Mouse (Mus musculus): ENCODE measurements around the gene Arnt2. TPM values are rescaled to one million over a fixed set of nuclear protein-coding genes. Genes with fewer than 3 reads are reported as not detected.

Gene Arnt2
- polyA plus RNA-seq, 2 experiments, result 11.0 to 29.7 TPM

GRCm38 (mm10) chr7:84256245-84256644 is 153.7 kb downstream of the Arnt2 start:
- no peak overlapping the region for H3K9ac ChIP-seq (ENCODE audit: low read depth, low read length, severe bottlenecking)
- H3K9me3 ChIP-seq (ENCODE audit: control insufficient read depth, low read length), result no peaks in the 10 kb centered on the region
- no peaks in the 10 kb centered on the region for H3K4me1 ChIP-seq (ENCODE audit: control insufficient read depth, insufficient read depth, low read length)
- no peak overlapping the region for H3K4me2 ChIP-seq (replicated peaks; ENCODE audit: low read depth, low read length, severe bottlenecking)
- H3K27me3 ChIP-seq (ENCODE audit: control insufficient read depth, insufficient read depth, low read length), result no peaks in the 10 kb centered on the region
- DNase-seq (ENCODE audit: low spot score) (no peak), ATAC-seq (ENCODE audit: low FRiP score, low read depth) (no peak)
- peaks cover 30% of the 10 kb centered on the region for H3K36me3 ChIP-seq (ENCODE audit: control insufficient read depth, insufficient read depth, low read length)
- no peak for TF ChIP-seq POLR2A (IDR thresholded peaks at IDR 0.05; ENCODE audit: borderline replicate concordance, extremely low read depth, insufficient read depth, insufficient read length)
- 64% methylated on average over 1 of the region's 1 CpGs for WGBS
- H3K4me3 ChIP-seq (replicated peaks; ENCODE audit: low read length), result no peak overlapping the region
- no peak overlapping the region for H3K27ac ChIP-seq (replicated peaks; ENCODE audit: low read depth, low read length)

GRCm38 (mm10) chr7:84254916-84255315 is 155.1 kb downstream of the Arnt2 start:
- TF ChIP-seq POLR2A (IDR thresholded peaks at IDR 0.05; ENCODE audit: borderline replicate concordance, extremely low read depth, insufficient read depth, insufficient read length), result no peak
- 76% methylated on average over 8 of the region's 8 CpGs for WGBS
- Histone ChIP-seq H3K27ac (replicated peaks; ENCODE audit: low read depth, low read length) (no peak overlapping the region), H3K36me3 (ENCODE audit: control insufficient read depth, insufficient read depth, low read length) (peaks cover 24% of the 10 kb centered on the region), H3K4me3 (replicated peaks; ENCODE audit: low read length) (no peak overlapping the region), H3K4me1 (ENCODE audit: control insufficient read depth, insufficient read depth, low read length) (no peaks in the 10 kb centered on the region), H3K27me3 (ENCODE audit: control insufficient read depth, insufficient read depth, low read length) (no peaks in the 10 kb centered on the region), H3K9ac (ENCODE audit: low read depth, low read length, severe bottlenecking) (no peak overlapping the region), H3K9me3 (ENCODE audit: control insufficient read depth, low read length) (no peaks in the 10 kb centered on the region), H3K4me2 (replicated peaks; ENCODE audit: low read depth, low read length, severe bottlenecking) (no peak overlapping the region)
- no peak for ATAC-seq (ENCODE audit: low FRiP score, low read depth)
- DNase-seq (ENCODE audit: low spot score), result no peak

GRCm38 (mm10) chr7:84254311-84254710 is 155.7 kb downstream of the Arnt2 start:
- Histone ChIP-seq H3K9ac (ENCODE audit: low read depth, low read length, severe bottlenecking) (no peak overlapping the region), H3K27me3 (ENCODE audit: control insufficient read depth, insufficient read depth, low read length) (no peaks in the 10 kb centered on the region), H3K9me3 (ENCODE audit: control insufficient read depth, low read length) (no peaks in the 10 kb centered on the region), H3K4me1 (ENCODE audit: control insufficient read depth, insufficient read depth, low read length) (no peaks in the 10 kb centered on the region), H3K36me3 (ENCODE audit: control insufficient read depth, insufficient read depth, low read length) (peaks cover 22% of the 10 kb centered on the region), H3K4me2 (replicated peaks; ENCODE audit: low read depth, low read length, severe bottlenecking) (no peak overlapping the region), H3K27ac (replicated peaks; ENCODE audit: low read depth, low read length) (no peak overlapping the region), H3K4me3 (replicated peaks; ENCODE audit: low read length) (no peak overlapping the region)
- no peak for DNase-seq (ENCODE audit: low spot score)
- no peak for TF ChIP-seq POLR2A (IDR thresholded peaks at IDR 0.05; ENCODE audit: borderline replicate concordance, extremely low read depth, insufficient read depth, insufficient read length)
- WGBS, result 60% methylated on average over 3 of the region's 3 CpGs
- ATAC-seq (ENCODE audit: low FRiP score, low read depth), result no peak

- Histone ChIP-seq H3K36me3 (ENCODE audit: control insufficient read depth, insufficient read depth, low read length) (peaks cover 16% of the 10 kb centered on the region), H3K9me3 (ENCODE audit: control insufficient read depth, low read length) (no peaks in the 10 kb centered on the region), H3K4me1 (ENCODE audit: control insufficient read depth, insufficient read depth, low read length) (peaks cover 6% of the 10 kb centered on the region; the same call in 1 of the 2 replicates), H3K4me3 (replicated peaks; ENCODE audit: low read length) (no peak overlapping the region), H3K27ac (replicated peaks; ENCODE audit: low read depth, low read length) (no peak overlapping the region), H3K4me2 (replicated peaks; ENCODE audit: low read depth, low read length, severe bottlenecking) (no peak overlapping the region), H3K27me3 (ENCODE audit: control insufficient read depth, insufficient read depth, low read length) (no peaks in the 10 kb centered on the region), H3K9ac (ENCODE audit: low read depth, low read length, severe bottlenecking) (no peak overlapping the region)
- no peak for TF ChIP-seq POLR2A (IDR thresholded peaks at IDR 0.05; ENCODE audit: borderline replicate concordance, extremely low read depth, insufficient read depth, insufficient read length)
- ATAC-seq (ENCODE audit: low FRiP score, low read depth), result no peak
- no peak for DNase-seq (ENCODE audit: low spot score)
- WGBS, result 92% methylated on average over 2 of the region's 2 CpGs
Observed at GRCm38 (mm10) chr7:84251667-84252066, 158.3 kb downstream of the Arnt2 start.

GRCm38 (mm10) chr7:84250736-84251135 is 159.2 kb downstream of the Arnt2 start:
- Histone ChIP-seq H3K4me3 (replicated peaks; ENCODE audit: low read length) (no peak overlapping the region), H3K4me2 (replicated peaks; ENCODE audit: low read depth, low read length, severe bottlenecking) (no peak overlapping the region), H3K9me3 (ENCODE audit: control insufficient read depth, low read length) (no peaks in the 10 kb centered on the region), H3K27me3 (ENCODE audit: control insufficient read depth, insufficient read depth, low read length) (no peaks in the 10 kb centered on the region), H3K4me1 (ENCODE audit: control insufficient read depth, insufficient read depth, low read length) (peaks cover 6% of the 10 kb centered on the region; the same call in 1 of the 2 replicates), H3K27ac (replicated peaks; ENCODE audit: low read depth, low read length) (no peak overlapping the region), H3K36me3 (ENCODE audit: control insufficient read depth, insufficient read depth, low read length) (peaks cover 16% of the 10 kb centered on the region), H3K9ac (ENCODE audit: low read depth, low read length, severe bottlenecking) (no peak overlapping the region)
- no peak for TF ChIP-seq POLR2A (IDR thresholded peaks at IDR 0.05; ENCODE audit: borderline replicate concordance, extremely low read depth, insufficient read depth, insufficient read length)
- DNase-seq (ENCODE audit: low spot score), result no peak
- 88% methylated on average over 2 of the region's 2 CpGs for WGBS
- no peak for ATAC-seq (ENCODE audit: low FRiP score, low read depth)

GRCm38 (mm10) chr7:84249951-84250350 is 160.0 kb downstream of the Arnt2 start:
- WGBS, result 86% methylated on average over 8 of the region's 8 CpGs
- DNase-seq (ENCODE audit: low spot score), result no peak
- Histone ChIP-seq H3K9me3 (ENCODE audit: control insufficient read depth, low read length) (no peaks in the 10 kb centered on the region), H3K27ac (replicated peaks; ENCODE audit: low read depth, low read length) (no peak overlapping the region), H3K4me2 (replicated peaks; ENCODE audit: low read depth, low read length, severe bottlenecking) (no peak overlapping the region), H3K27me3 (ENCODE audit: control insufficient read depth, insufficient read depth, low read length) (no peaks in the 10 kb centered on the region), H3K4me3 (replicated peaks; ENCODE audit: low read length) (no peak overlapping the region), H3K9ac (ENCODE audit: low read depth, low read length, severe bottlenecking) (no peak overlapping the region), H3K36me3 (ENCODE audit: control insufficient read depth, insufficient read depth, low read length) (peaks cover 16% of the 10 kb centered on the region), H3K4me1 (ENCODE audit: control insufficient read depth, insufficient read depth, low read length) (peaks cover 6% of the 10 kb centered on the region; the same call in 1 of the 2 replicates)
- no peak for TF ChIP-seq POLR2A (IDR thresholded peaks at IDR 0.05; ENCODE audit: borderline replicate concordance, extremely low read depth, insufficient read depth, insufficient read length)
- ATAC-seq (ENCODE audit: low FRiP score, low read depth), result no peak
